Mouse (Mus musculus): ENCODE data around the gene Yipf4. TPM values are rescaled to one million over a fixed set of nuclear protein-coding genes. Genes with fewer than 3 reads are reported as not detected.

The Yipf4 gene
- polyA plus RNA-seq (2015; fragmentation: Illumina TruSeq; extraction: RNeasy Lipid Tissue Mini Kit (QIAGEN cat#74804); ENCODE audit: insufficient read depth, low read depth, low replicate concordance), result 9.6 TPM

GRCm38 (mm10) chr17:74489024-74489900 lies at the start of gene Yipf4:
Gene Yipf4, plus strand, starts transcription at chr17:74489493.

DNA sequence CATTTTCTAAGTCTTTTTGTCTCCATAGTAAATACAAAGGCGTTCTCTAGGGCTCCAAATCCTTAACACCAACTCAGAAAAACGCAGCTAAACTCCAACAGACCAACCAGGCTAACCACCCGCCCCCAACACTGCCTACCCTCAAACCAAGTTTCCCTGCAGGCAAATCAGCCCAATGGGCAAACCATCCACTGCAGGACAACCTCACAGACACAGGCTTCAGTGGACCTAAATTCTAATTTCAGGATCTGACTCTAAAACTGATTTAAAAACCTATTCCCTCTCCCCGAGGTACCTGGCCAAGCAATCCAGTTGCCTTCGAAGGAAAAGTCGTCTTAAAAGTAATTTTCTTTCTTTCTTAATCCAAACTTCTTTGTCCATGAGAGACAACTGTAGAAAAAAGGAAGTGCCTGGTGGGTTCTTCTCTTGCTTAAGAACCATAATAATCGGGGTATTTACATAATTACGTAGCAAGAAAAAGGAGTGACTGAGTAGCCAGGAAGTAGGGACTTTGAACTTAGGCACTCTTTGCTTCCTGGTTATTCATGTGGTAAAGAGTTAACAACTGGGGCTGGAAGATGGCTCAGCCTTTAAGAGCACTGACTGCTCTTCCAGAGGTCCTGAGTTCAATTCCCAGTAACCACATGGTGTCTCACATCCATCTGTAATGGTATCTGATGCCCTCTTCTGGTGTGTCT lies 30.4 kb upstream of the Yipf4 start, which contains the start of gene Nlrc4:
Gene Nlrc4 (minus strand): TSS at position 432 of the 698 bp plus-strand sequence.

GRCm38 (mm10) chr17:74527729-74528607 lies 38.7 kb downstream of the Yipf4 start, which contains the start of gene Birc6:
Gene Birc6, plus strand, starts transcription at chr17:74528295.

Other genes starting within 250 kb of the Yipf4 start
- 6.9 TPM for gene Memo1, start 194.0 kb upstream of the Yipf4 start, polyA plus RNA-seq (2015; fragmentation: Illumina TruSeq; extraction: RNeasy Lipid Tissue Mini Kit (QIAGEN cat#74804); ENCODE audit: insufficient read depth, low read depth, low replicate concordance)
- gene Dpy30, start 165.5 kb upstream of the Yipf4 start, polyA plus RNA-seq (2015; fragmentation: Illumina TruSeq; extraction: RNeasy Lipid Tissue Mini Kit (QIAGEN cat#74804); ENCODE audit: insufficient read depth, low read depth, low replicate concordance), result 10.4 TPM
- 4.0 TPM for gene Spast, start 150.5 kb upstream of the Yipf4 start, polyA plus RNA-seq (2015; fragmentation: Illumina TruSeq; extraction: RNeasy Lipid Tissue Mini Kit (QIAGEN cat#74804); ENCODE audit: insufficient read depth, low read depth, low replicate concordance)
- 8.1 TPM for gene Slc30a6, start 93.9 kb upstream of the Yipf4 start, polyA plus RNA-seq (2015; fragmentation: Illumina TruSeq; extraction: RNeasy Lipid Tissue Mini Kit (QIAGEN cat#74804); ENCODE audit: insufficient read depth, low read depth, low replicate concordance)
- gene Nlrc4, start 30.4 kb upstream of the Yipf4 start, polyA plus RNA-seq (2015; fragmentation: Illumina TruSeq; extraction: RNeasy Lipid Tissue Mini Kit (QIAGEN cat#74804); ENCODE audit: insufficient read depth, low read depth, low replicate concordance), result 0.22 TPM
- gene Birc6, start 38.8 kb downstream of the Yipf4 start, polyA plus RNA-seq (2015; fragmentation: Illumina TruSeq; extraction: RNeasy Lipid Tissue Mini Kit (QIAGEN cat#74804); ENCODE audit: insufficient read depth, low read depth, low replicate concordance), result 23.5 TPM
- 10.0 TPM for gene Ttc27, start 228.2 kb downstream of the Yipf4 start, polyA plus RNA-seq (2015; fragmentation: Illumina TruSeq; extraction: RNeasy Lipid Tissue Mini Kit (QIAGEN cat#74804); ENCODE audit: insufficient read depth, low read depth, low replicate concordance)

All from pancreas, adult 10 weeks (tissue).